Mouse (Mus musculus): ENCODE data around the gene Thrb. TPM values are rescaled to one million over a fixed set of nuclear protein-coding genes. Genes with fewer than 3 reads are reported as not detected.

Gene Thrb
- total RNA-seq, 2 experiments from 2014 or later = 0.62 to 0.74 TPM

- peak; percentile 64 for ATAC-seq (replicated peaks; ENCODE audit: poor library complexity)
These were observed 203.8 kb downstream of the Thrb start for GRCm38 (mm10) chr14:17863701-17864320.

- ATAC-seq (replicated peaks; ENCODE audit: poor library complexity) = no peak
These were observed 208.3 kb downstream of the Thrb start for GRCm38 (mm10) chr14:17868326-17868725.

- ATAC-seq (replicated peaks; ENCODE audit: poor library complexity) = peak; percentile 54
These were observed 215.9 kb downstream of the Thrb start for GRCm38 (mm10) chr14:17875946-17876345.

GRCm38 (mm10) chr14:17879446-17879845 is 219.4 kb downstream of the Thrb start:
- ATAC-seq (replicated peaks; ENCODE audit: poor library complexity) = peak; percentile 95

- ATAC-seq (replicated peaks; ENCODE audit: poor library complexity) = no peak
These were observed 224.8 kb downstream of the Thrb start for GRCm38 (mm10) chr14:17884884-17885283.

- ATAC-seq (replicated peaks; ENCODE audit: poor library complexity) = no peak
These were observed 225.3 kb downstream of the Thrb start for GRCm38 (mm10) chr14:17885320-17885719.

- ATAC-seq (replicated peaks; ENCODE audit: poor library complexity) = no peak
These were observed 234.7 kb downstream of the Thrb start for GRCm38 (mm10) chr14:17894791-17895190.

- no peak for ATAC-seq (replicated peaks; ENCODE audit: poor library complexity)
These were observed 239.8 kb downstream of the Thrb start for GRCm38 (mm10) chr14:17899733-17900413.

GRCm38 (mm10) chr14:17900414-17900795 is 240.3 kb downstream of the Thrb start:
- no peak for ATAC-seq (replicated peaks; ENCODE audit: poor library complexity)

GRCm38 (mm10) chr14:17902426-17902825 is 242.4 kb downstream of the Thrb start:
- no peak for ATAC-seq (replicated peaks; ENCODE audit: poor library complexity)

- ATAC-seq (replicated peaks; ENCODE audit: poor library complexity) = no peak
These were observed 243.1 kb downstream of the Thrb start for GRCm38 (mm10) chr14:17903121-17903520.

GRCm38 (mm10) chr14:17904554-17904953 is 244.5 kb downstream of the Thrb start:
- ATAC-seq (replicated peaks; ENCODE audit: poor library complexity) = peak; percentile 66

GRCm38 (mm10) chr14:17905627-17906026 is 245.6 kb downstream of the Thrb start:
- ATAC-seq (replicated peaks; ENCODE audit: poor library complexity) = peak; percentile 40

- ATAC-seq (replicated peaks; ENCODE audit: poor library complexity) = no peak
These were observed 246.9 kb downstream of the Thrb start for GRCm38 (mm10) chr14:17906931-17907330.

- peak; percentile 76 for ATAC-seq (replicated peaks; ENCODE audit: poor library complexity)
These were observed 251.1 kb downstream of the Thrb start for GRCm38 (mm10) chr14:17911157-17911556.

GRCm38 (mm10) chr14:17912573-17913207 is 252.6 kb downstream of the Thrb start:
- ATAC-seq (replicated peaks; ENCODE audit: poor library complexity) = no peak

- ATAC-seq (replicated peaks; ENCODE audit: poor library complexity) = no peak
These were observed 255.5 kb downstream of the Thrb start for GRCm38 (mm10) chr14:17915556-17915955.

GRCm38 (mm10) chr14:17916651-17917050 is 256.6 kb downstream of the Thrb start:
- ATAC-seq (replicated peaks; ENCODE audit: poor library complexity) = no peak

GRCm38 (mm10) chr14:17917124-17917763 is 257.2 kb downstream of the Thrb start:
- ATAC-seq (replicated peaks; ENCODE audit: poor library complexity) = no peak

GRCm38 (mm10) chr14:17917899-17918298 is 257.8 kb downstream of the Thrb start:
- ATAC-seq (replicated peaks; ENCODE audit: poor library complexity) = peak; percentile 12; the same call in 1 of the 2 replicates

Data from megakaryocyte progenitor cell, adult 5-6 weeks (primary cell).